Mouse (Mus musculus) induced T-regulatory cell, adult 2 months (primary cell): ENCODE data around the gene Hist1h4h.

Experiments used
- DNase-seq: peaks from one replicate; pipeline ENCODE4 v3.0.0-alpha.2; 2012; ENCODE audit warnings: low read depth

Hist1h4h gene

DNA sequence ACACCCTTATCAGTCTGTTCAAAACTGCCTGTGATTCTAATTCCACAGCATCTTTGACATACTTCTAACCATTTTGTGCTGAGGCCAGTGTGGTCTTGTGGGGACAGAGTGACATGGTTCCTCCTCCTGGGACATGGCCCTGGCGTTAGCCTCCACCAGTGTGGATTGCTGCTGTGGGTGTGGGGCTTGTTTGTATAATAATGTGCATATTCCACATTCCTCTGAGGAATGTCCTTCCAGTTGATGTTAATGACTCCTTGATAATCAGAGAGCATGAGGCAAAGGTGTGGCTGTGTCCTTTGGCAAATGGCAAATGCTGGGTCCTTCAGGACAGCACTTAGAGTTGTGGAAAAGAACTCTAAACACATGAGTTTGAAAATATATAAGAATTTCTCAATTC, 17.3 kb upstream of the Hist1h4h start:
- DNase-seq, result no peak

DNA sequence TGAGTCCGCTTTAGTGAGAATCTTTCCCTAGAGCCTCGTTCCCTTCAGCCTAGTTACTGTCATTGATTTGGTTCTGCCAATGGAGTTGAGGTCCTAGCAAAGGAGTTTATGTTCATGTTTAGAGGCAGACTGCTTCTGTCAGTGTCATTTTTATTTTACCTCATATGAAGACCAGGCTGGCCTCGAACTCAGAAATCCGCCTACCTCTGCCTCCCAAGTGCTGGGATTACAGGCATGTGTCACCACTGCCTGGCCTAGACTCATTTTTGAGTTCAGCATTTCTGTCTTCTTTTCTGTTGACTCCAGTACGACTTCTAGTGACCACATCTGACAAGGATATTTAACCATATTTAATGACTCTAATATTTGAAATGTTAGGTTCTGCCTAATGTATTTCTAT, 15.6 kb upstream of the Hist1h4h start:
- no peak for DNase-seq

DNA sequence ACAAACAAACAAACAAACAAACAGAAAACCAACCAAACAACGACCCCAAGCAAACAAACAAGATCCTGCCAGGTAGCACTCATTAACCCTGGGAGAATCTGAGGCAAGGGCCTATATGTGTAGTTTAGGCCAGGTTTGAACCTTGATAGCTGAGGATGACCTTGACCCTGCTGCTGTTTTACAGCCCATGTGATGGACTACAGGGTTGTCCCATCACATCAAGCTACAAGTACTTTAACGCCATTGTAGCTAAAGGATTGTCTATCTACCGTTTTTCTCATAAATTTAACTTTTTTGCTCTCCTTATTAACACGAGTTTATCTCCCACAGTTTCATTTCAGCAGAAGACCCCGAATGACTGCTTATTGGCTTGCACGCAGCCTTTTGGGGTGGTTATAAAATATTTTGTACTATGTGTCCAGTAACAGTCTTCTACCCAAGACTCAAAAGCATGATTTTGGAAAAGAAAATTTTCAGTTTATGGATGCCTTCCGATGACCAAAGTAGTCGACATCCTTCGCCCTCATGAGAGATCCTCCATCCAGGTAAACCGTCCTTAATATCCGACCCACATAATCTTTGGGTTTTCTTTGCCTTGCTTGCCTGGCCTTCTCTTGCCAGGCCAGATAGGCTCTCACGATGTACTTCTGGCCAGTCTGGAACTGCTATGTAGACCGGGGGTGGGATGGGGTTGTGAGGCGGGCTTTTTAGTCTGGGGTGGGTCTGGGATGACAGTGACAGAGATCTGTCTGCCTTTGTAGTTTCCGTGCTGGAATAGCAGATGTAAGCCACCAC, 14.8 kb upstream of the Hist1h4h start:
- no peak for DNase-seq

DNA sequence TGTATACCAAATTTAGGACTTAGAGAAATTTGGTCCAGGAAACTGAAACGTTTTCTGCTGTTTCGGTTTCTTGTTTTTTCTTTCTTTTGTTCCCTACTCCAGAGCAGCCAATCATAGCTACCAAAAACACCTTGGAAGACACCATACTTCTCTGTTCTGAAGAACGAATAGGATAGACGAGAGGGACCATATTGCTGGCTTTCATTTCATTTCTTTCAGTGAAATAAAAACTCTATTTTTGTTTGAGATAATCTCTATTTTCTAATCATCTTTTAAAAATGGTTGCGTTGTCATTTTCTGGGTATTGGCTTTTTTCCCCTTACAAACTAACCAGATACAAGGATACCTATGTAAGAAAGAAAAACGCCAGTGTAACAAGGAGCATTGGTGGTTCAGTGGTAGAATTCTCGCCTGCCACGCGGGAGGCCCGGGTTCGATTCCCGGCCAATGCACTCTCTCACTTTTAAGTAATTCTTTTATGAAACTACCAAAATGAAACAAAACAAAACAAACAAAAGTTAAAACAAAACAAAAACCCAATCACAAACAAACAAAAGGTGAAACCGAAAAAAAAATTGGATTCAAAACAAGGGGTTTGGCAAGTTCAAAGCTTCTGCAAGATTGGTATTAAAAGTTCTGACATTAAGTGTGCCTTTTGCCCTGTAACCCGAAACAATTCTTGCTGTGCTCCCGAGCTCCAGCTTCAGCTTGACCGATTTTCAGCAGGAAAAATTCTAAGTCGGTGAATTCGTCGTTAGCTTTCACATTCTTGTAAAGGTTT, 13.8 kb upstream of the Hist1h4h start:
- peak; percentile 94 for DNase-seq

DNA sequence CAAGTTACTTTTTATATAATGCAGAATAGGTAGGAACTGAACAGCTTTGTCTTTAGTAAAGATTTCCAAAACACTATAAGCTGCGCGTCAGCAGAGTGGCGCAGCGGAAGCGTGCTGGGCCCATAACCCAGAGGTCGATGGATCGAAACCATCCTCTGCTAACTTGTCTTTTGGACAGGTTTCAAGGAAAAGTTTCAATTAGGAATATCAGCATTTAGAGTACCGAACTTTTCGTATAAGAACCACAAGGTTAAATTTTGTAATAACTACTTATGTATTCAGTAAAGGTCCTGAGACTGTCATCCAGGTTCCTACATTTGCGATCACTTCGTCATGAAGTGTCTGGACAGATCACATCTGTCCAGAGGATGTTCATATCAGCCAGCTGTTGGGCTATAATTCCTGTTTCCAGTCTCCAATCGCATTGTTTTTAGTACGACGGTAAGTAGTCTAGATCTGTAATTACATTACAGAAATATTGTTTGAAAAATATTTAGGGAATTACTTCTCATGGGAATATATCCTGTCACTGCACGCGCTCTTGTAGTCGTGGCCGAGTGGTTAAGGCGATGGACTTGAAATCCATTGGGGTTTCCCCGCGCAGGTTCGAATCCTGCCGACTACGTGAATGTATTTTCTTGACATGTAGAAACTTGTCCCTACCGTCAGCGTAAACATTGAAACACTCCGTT, 13.1 kb upstream of the Hist1h4h start:
- DNase-seq, result peak; percentile 92

DNA sequence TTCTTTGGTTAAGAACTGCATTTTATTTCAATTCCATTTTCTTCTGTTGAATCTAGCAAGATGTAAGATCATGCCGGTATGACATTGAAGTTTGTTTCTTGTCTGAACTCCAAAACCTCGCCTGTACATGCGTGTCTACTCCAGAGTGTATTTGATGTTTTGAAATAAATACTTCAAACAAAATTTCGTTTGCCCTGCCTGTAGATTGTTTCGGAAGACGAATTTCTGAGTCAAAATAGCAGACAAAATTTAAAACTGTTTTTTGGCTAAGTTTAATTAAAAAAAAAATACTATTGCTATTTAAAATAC, 12.6 kb upstream of the Hist1h4h start:
- no peak for DNase-seq

DNA sequence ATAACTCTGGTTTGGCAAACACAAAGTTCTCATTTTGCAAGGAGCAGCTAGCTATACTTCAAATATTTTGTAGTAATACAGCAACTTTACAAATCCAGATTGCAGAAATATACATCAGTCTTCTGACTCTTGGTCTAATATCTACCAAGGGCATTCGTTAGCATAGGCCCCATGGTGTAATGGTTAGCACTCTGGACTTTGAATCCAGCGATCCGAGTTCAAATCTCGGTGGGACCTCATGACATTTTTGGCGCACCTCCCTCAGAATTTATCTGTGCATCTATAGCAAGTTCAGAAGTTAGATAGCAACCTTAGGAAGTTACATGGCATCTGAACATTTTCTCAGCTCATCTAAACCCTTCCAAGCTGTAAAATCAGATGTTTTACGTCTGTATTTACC, 12.0 kb upstream of the Hist1h4h start:
- DNase-seq, result peak; percentile 93

DNA sequence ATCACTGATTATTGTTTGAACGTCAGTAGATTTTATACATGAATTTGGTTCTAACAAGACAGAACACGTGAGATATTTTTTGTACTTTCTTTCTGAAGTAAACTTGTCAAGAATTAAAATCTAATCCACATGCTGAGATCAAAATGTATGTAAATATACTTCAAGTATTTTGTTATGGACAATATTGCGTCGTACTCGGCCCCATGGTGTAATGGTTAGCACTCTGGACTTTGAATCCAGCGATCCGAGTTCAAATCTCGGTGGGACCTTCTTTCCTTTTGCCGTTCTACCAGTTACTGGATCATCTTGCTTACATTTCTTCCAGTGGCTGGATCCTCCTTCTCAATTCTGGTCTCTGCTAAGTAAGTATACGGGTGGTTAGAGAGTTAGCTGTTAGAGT, 11.4 kb upstream of the Hist1h4h start:
- peak; percentile 91 for DNase-seq

DNA sequence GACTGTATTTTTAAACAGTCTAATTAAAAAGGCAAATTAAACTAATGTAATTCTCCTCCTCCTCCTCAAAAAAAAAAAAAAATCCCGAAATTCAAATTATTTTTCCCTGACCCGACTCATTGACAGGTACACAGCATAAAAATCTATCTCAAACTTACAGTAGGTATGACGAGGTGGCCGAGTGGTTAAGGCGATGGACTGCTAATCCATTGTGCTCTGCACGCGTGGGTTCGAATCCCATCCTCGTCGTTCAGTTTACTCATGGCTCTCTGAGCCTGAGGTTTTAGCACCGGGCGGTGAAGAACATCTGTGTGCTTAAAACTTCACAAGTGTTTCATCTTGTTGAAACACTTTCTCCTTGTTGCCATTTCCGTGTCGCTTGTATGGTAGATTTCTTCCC, 9.1 kb upstream of the Hist1h4h start:
- peak; percentile 83 for DNase-seq

DNA sequence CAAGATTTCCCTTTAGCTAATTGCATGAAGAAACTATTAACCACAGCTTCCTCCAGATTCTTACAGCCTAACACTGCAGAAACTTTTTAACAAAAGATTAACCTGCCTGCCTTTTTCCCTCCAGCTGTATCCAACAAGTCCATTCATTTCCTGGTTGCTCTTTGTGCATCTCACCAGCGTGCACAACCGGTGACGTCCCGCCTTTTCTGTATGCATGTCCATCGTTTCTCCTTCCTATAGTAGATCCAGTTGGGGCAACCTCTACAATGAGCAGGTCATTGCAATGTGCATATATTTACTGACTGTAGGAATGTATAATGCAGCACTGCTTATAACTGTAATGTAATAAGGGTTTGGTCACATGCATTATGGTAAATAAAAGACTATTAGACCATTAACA, 6.9 kb upstream of the Hist1h4h start:
- no peak for DNase-seq

DNA sequence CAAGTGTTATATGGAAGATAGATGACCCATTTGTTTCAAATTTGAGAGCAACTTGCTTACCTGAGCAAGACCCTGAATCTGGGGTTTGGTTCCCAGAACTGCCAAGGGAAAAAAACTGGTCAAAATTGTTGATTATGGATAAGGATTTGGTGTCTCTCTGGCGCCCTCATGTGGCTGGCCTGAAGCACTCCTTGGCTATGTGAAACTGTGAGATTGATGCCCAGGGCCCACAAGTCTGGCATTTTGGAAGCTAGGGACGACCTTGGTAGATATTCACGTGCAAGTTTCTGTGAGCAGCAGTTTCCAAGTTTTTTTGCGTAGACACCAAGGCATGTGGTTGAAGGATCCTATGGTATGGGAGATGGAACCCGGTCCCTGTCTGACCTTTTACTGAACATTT, 6.2 kb upstream of the Hist1h4h start:
- peak; percentile 90 for DNase-seq

DNA sequence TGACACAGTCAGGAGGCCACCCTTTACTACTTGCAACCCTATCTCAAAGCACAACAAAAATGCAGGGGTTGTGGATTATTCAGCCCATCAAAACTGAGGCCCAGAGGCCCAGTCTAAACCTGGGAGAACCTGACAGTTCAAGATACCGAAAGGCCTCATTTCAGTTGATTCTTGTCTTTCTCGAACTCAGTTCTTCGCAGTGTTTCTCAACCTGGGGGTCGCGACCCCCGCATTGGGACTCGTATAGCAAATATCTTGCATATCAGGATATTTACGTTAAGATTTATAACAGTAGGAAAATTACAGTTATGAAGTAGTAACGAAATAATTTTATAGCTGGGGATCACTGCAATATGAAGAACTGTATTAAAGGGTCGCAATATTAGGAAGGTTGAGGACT, 4.9 kb upstream of the Hist1h4h start:
- DNase-seq, result no peak

DNA sequence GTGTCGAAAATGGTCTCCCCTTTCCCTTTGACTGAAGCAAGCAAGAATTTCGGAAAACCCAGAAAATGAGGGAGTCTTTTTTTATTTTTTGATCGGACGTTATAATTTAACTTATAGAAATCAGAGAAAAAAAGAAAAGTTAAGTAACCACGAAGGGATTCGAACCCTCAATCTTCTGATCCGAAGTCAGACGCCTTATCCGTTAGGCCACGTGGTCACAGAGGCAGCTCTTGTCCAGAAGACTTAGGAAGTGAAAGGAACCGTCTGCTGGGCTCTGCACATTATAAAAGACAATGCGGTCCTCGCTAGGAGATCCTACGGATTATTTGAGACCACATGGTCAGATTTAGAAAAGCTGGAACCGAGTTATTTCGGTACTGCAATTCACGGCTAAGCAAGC, 4.5 kb upstream of the Hist1h4h start:
- DNase-seq, result peak; percentile 96

DNA sequence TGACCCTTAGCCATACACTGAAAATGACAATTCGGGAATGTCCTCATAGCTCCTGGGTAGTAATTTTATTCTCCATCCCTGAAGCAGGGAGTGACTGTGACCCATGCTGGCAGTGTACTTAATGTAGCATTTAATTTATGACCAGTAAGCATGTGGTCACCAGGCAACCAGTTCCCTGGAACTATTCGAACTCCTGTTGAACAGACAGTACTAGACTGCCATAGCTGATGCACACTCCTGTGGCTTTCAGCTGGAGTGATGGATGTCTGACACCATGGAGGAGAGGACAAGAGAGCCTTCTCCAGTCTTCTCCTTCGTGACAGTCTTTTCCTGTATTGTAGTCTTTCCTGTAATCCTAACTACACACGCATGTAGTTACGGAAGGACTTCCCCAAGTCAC, 1.8 kb upstream of the Hist1h4h start:
- DNase-seq, result peak; percentile 10

DNA sequence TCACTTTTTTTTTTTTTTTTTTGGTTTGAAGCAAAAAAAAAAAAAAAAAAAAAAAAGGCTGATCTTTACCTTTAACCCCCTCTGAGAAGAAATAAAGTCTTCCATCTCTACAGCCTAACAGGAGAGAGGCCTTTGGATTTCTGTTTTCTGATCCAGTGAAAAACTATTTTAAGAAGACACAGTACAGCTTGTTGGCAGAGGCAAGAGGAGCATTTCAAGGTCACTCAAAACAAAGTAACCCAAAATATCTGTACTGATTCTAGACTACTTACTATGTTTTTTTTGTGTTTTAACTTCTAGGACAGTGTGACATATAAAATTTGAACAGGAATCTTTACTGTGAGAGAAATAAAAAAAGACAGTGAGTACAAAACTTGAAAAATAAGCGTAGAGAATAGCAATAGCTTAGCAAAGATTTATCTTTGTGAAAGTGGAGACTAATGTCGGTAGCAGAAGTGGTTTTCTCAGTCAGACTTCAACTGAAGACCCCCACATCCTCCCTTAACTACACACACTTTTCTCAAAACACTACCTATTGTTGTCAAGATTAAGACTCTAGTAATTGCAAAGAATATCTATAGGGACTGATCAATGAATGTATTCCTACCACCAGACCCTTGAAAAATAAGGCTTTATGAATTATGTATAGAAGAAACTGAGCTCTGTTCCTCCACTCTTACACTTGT, 1.2 kb upstream of the Hist1h4h start:
- no peak for DNase-seq

DNA sequence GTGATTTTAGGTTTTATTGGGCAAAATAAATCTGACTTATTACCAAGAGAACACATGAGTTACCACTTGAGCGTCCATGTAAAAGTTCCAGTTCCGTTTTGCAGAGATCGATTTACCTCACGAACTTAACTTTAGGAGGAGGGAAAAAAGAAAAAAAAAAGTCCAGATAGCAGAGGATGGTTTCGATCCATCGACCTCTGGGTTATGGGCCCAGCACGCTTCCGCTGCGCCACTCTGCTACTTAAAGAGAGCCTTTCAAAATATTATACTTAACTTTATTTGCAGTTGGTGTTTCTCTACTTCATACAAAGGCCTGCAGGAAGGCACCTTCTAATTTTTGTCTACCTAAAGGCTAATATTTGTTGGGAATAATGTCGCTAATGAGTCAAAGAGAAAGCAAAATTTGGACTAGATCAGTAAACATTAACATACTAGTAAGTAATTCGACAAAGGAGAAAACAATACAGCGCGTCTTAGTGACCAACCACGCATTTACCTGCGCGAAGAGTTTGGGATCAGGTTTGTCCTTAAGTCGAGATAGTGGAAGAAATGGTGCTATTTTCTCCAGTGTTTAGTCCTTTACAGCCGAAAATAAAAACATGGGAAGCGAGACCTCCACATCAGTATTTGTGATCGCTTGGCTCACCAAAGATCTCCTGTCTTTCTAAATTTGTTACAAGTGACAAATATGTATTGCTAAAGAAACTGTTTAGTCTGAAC, 509 bp upstream of the Hist1h4h start:
- DNase-seq, result peak; percentile 90

DNA sequence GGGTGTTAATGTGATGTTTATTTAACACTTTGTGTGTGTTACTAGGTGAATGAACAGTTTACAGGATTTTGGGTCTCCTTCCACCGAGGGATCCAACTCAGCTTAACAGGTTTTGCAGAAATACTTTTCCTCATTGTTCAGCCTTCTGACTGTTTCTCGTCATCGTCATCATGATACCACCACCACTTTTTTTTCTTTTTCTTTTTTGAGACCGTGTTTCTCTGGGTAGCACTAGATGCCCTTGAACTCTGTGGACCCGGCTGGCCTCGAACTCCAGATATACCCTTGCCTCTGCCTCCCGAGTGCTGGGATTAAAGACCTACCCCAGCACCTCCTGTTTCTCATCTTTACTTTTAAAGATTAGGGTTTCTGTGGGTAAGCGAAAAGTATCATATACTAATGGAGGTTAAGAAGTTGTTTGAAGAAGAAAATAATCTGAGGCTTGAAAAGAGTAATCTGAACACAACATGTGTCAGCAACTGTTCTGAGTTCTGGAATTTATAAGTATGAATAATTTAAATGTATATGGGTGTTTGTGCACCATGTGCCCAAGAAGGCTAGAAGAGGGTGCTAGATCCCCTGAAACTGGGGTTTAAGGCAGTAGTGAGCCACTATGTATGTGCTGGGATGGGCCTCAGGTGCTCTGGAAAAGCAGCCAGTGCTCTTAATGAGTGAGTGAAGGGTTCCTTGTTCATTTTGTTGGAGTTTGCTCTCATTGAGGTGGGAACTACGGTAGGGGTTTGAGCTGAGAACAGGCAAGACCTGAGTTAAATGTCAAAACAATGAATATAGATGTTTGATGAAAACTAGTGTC, 1.6 kb downstream of the Hist1h4h start:
- peak; percentile 49 for DNase-seq

DNA sequence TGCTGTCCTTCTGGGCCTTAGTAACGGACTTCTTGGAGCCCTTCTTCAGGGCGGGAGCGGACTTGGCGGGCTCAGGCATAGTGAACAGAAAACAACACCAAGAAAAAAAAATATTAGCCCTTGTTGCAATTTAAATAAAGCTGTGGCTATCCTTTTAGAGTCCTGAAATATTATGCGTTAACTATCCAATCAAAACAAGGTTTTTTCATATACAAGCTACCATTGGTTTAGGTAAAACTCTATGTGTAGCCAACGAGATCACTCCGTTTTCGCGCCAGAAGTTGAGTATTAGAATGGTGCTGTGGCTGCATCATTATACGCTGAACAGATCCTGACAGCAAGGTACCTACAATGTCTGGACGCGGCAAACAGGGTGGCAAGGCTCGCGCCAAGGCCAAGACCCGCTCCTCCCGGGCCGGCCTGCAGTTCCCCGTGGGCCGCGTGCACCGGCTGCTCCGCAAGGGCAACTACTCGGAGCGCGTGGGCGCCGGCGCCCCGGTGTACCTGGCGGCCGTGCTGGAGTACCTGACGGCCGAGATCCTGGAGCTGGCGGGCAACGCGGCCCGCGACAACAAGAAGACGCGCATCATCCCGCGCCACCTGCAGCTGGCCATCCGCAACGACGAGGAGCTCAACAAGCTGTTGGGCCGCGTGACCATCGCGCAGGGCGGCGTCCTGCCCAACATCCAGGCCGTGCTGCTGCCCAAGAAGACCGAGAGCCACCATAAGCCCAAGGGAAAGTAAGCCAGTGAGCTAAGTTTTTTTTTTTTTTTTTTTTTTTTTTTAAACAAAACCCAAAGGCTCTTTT, 2.9 kb downstream of the Hist1h4h start, which contains the start of gene Hist1h2af:
Gene Hist1h2af, plus strand, starts transcription at position 347 of the 808 bp plus-strand sequence.
- DNase-seq, result peak; percentile 88

DNA sequence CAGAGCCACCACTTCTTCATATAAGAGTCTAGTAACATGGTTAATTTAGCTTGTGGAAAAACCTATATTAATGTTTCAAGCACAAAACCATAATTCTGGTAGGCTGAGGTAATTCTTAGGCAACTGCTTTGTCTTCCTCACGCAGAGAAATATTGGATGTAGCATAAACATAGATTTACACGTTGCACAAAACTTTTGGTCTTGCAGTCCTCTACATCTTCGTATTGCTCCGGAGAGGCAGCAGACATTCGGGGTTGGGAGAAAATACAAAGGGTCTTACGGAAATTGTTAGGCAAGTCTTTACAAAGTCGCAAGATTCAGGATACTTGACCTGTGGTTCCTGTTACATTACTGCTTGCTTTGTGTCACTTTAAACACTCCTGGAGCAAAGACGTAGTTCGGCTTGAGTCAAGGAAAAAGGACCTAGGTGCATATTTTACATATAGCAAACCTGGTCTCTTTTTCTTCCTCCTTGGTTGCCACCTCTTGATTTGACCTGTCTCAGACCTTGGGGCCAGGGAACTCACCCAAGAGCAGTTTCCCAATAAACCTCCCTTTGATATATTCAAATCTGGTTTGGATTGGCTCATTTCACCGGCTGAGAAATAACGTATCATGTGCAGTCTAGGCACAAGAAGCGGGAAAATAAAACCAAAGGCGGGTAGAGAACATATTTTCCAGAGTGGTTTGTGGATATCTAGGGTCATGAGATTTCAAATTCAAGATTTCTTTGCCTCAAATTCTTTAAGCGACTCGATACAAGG, 3.7 kb downstream of the Hist1h4h start:
- DNase-seq, result no peak
